Mouse (Mus musculus): ENCODE data around the gene Fam19a5.

- TF ChIP-seq CTCF (IDR thresholded peaks at IDR 0.05) (no peak), EP300 (IDR thresholded peaks at IDR 0.05) (no peak)
Observed at GRCm38 (mm10) chr15:87682410-87682809, 138.3 kb downstream of the Fam19a5 start.

All from lung, postnatal 0 days (tissue).